Mouse (Mus musculus) olfactory bulb, adult 2 months (tissue): ENCODE measurements at regions not wholly inside any gene's neighbourhood (a gene's known extent, or its start where the extent isn't known, plus 50 kb on each side); places are given as distances from the start of the nearest gene placed in this dataset.

Experiments used
- CTCF ChIP-seq: fragments of 200-500 bp; IDR thresholded peaks from 2 replicates; pipeline ENCODE4 v1.5.1; 2012; ENCODE audit warnings: low read depth, mild to moderate bottlenecking, low read length, moderate library complexity; ENCODE audit not compliant: insufficient read depth
- POLR2A ChIP-seq: fragments of 200-500 bp; IDR thresholded peaks from 2 replicates; pipeline ENCODE4 v1.6.1; 2012; ENCODE audit warnings: mild to moderate bottlenecking, low read depth, low read length, moderate library complexity; ENCODE audit not compliant: insufficient read depth

- TF ChIP-seq CTCF, result no peak
- no peak for TF ChIP-seq POLR2A
Measured at GRCm38 (mm10) chr4:56633528-56633927, 106.3 kb upstream of the Gm26657 start.
